ENCODE assay signal across 12 mouse cellular contexts in genomic region chr1:150089040-150089692, GRCm38 (mm10). TPM values are rescaled to one million over a fixed set of nuclear protein-coding genes. Genes with fewer than 3 reads are reported as not detected.
DNase-seq lines count a peak whose midpoint lies in the region; ATAC-seq and TF ChIP-seq lines count a peak whose summit lies in the region.
"Had no signal": no experiment of that assay in that cellular context is flagged by ENCODE, and none has a peak within 500 bp of the region (broad histone marks: within the 10 kb centered on the region; RNA-seq: fewer than 3 reads in every experiment).

No protein-coding gene starts in this region.

- H3K4me1 ChIP-seq in thymus, adult 2 months (replicated peaks; ENCODE audit: control insufficient read depth, insufficient read depth, low read length): no peaks in the 10 kb centered on the region
- H3K4me1 ChIP-seq: embryonic facial prominence, embryonic 13.5 days had no signal

- H3K4me3 ChIP-seq in thymus, adult 2 months (ENCODE audit: control insufficient read depth, insufficient read depth, low read length): no peak overlapping the region
- H3K4me3 ChIP-seq: embryonic facial prominence, embryonic 13.5 days had no signal

- no peak for TF ChIP-seq POLR2A in thymus, adult 2 months (IDR thresholded peaks at IDR 0.05; ENCODE audit: control insufficient read depth, extremely low read depth, insufficient read depth, low read length, poor library complexity)

- H3K27ac ChIP-seq in thymus, adult 2 months (ENCODE audit: control insufficient read depth, insufficient read depth, low read length): no peak overlapping the region
- H3K27ac ChIP-seq: embryonic facial prominence, embryonic 13.5 days had no signal

- ATAC-seq in cerebellum, adult (ENCODE audit: insufficient number of reproducible peaks, low FRiP score, low TSS enrichment): peak; percentile 45; the same call in 1 of the 2 replicates
- ATAC-seq: forebrain, embryonic 16.5 days had no signal

- no peaks in the 10 kb centered on the region for H3K36me3 ChIP-seq in thymus, adult 2 months (ENCODE audit: control insufficient read depth, insufficient read depth, low read length)
- H3K36me3 ChIP-seq: embryonic facial prominence, embryonic 13.5 days had no signal

- TF ChIP-seq CTCF in thymus, adult 2 months (IDR thresholded peaks at IDR 0.05; ENCODE audit: borderline replicate concordance, control insufficient read depth, extremely low read depth, insufficient read depth, low read length, poor library complexity): no peak

- H3K27me3 ChIP-seq in thymus, adult 2 months (ENCODE audit: control insufficient read depth, insufficient read depth, low read length): no peaks in the 10 kb centered on the region
- H3K27me3 ChIP-seq: embryonic facial prominence, embryonic 13.5 days had no signal

- DNase-seq in cerebellum, adult 8-10 months: no peak
- peak; percentile 8 for DNase-seq in kidney, postnatal 14 days
- DNase-seq in kidney, adult 11 months: no peak
- DNase-seq in right cerebral cortex, adult 18-20 months: peak; percentile 20
- DNase-seq in right cerebral cortex, postnatal 4 days: no peak
- no peak for DNase-seq in urinary bladder, postnatal 36 days (ENCODE audit: low spot score in 2 of 2)
- no peak for DNase-seq in thymus, adult 2 months
- DNase-seq: cerebellum, adult 9-11 months; liver had no signal

- WGBS in thymus, adult 2 months: 91% methylated on average over 6 of the region's 6 CpGs

RNA-seq across cellular contexts. Expression of gene Ptgs2, which starts 10.7 kb away (rescaled TPM):
- polyA plus RNA-seq in thymus, adult 2 months (2012; rRNA removed): 3.1 and 3.4 TPM in 2 replicates
- polyA plus RNA-seq: forebrain, embryonic 16.5 days had no signal

Comparison
In these comparisons a context has a peak if more than half of its experiments do, and no peak if none do; other contexts are left out.
1. DNase-seq: peak in kidney, postnatal 14 days (single experiment) and right cerebral cortex, adult 18-20 months (single experiment); none in cerebellum, adult 8-10 months (single experiment), kidney, adult 11 months (single experiment), right cerebral cortex, postnatal 4 days (single experiment), urinary bladder, postnatal 36 days (0 of 2) and thymus, adult 2 months (single experiment).